Mouse (Mus musculus): ENCODE results near the gene Carmil1. TPM values are rescaled to one million over a fixed set of nuclear protein-coding genes. Genes with fewer than 3 reads are reported as not detected.

The Carmil1 gene
- total RNA-seq, 2 experiments from 2014 or later = 29.7 to 44.1 TPM

DNA sequence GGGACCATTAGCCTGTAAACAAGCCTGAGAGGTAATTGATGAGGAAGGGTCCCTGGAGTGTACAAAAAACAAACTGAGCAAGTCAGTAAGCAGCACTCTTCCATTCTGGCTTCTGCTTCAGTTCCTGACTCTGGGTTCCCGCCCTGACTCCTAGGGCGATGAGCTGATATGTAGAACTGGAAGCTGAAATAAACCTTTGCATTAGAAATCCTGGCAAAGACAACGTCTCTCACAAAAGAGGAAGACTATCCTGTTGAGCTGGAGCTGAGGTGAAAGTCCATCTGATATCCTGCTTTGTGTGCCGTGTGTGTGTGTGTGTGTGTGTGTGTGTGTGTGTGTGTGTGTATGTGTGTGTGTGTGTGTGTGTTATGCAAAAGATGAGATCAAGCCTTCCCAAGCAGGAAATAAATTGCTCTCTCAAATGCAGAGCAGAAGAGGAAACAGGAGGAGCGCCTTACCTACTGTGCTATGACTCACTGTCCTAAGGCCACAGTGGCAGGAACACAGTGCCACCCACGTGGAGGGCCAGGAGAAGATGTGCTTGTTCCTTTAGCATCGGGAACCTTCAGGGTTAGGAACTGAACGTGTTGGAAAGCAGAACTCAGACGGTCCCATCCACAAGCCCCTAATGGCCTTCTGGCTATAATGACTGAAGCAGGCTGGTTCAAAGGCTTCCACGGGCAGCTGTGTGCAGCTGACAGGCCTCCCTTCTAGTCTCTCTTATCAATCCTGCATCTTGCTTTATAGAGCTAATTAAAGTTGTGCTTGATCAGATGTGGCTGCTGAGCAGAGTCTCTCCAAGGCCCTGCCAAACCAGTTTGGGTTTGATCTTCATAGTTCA, 19.6 kb downstream of the Carmil1 start:
- peak in 1 of 2 experiments; percentile 33 for DNase-seq (ENCODE audit: low spot score in 2 of 2)

DNA sequence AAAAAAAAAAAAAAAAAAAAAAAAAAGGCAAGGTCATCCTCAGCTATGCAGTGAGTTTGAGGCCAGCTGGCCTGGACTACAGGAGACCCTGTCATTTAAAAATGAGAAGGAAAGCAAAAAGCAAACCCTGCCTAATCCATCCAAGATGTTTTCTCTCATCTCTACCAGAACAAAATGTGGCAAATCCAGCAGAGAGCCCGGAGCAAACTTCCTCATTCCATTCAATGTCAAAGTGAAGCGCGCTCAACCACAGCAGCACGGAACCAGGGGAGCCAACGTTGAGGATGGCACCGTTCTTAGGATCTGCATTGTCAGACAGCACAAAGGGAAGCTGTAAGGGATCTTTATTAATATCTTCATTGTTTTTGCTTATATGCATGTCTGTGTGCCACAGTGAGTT, 22.8 kb downstream of the Carmil1 start:
- DNase-seq (ENCODE audit: low spot score in 2 of 2) = no peak

DNA sequence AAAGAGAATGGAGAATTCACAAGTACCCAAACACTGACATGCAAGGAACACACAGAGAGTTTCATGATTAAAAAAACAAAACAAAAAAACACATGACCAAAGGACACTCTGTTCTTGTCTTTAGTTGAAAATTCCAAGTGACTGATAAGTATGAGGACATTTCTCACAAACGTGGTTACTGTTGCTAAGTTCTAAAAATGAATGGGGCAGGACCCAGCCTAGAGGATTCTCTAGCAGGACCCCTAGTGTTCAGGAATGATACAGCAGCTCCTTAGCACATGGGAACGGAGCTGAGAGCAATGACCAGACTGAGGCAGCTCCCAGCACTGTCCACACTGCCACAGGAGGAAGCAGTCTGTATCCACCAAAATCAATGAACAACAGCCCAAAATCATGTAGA, 26.6 kb downstream of the Carmil1 start:
- DNase-seq (ENCODE audit: low spot score in 2 of 2) = peak in 1 of 2 experiments; percentile 40

DNA sequence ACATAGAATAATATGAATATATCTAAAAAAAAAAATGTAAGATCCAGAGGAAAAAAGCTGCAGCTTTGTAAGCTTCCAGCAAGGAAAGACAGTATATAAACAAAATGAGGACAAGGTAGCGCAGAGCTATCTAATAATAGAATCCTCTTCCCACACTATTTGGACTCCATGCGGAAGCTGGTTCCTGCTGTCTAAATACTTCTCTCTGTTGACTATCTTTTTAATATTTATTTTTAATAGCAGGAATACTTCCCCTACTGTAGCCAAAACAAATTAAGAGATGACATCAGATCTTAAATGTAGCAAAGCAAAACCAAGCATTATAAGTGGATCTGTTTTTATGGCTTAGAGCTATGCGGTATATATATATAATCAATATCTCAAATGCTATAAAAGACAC, 27.0 kb downstream of the Carmil1 start:
- DNase-seq (ENCODE audit: low spot score in 2 of 2) = no peak

DNA sequence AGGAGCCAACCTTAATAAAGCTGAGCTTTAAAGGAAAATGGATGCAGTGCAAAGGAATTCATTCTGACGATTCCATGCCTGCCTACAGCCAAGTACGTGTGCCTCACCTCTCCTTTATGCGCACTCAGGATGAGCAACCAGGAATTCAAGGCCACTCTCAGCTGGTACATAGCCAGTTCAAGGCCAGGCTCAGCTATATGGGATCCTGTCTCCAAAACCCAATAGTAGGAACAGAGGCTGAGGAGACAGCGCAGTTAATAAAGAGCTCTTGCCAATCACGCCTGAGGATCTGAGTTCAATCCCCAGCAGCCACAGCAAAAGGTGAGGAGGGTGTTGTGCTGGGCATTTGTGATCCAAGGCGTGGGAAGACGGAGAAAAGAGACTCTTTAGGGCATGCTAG, 29.4 kb downstream of the Carmil1 start:
- DNase-seq (ENCODE audit: low spot score in 2 of 2) = no peak

DNA sequence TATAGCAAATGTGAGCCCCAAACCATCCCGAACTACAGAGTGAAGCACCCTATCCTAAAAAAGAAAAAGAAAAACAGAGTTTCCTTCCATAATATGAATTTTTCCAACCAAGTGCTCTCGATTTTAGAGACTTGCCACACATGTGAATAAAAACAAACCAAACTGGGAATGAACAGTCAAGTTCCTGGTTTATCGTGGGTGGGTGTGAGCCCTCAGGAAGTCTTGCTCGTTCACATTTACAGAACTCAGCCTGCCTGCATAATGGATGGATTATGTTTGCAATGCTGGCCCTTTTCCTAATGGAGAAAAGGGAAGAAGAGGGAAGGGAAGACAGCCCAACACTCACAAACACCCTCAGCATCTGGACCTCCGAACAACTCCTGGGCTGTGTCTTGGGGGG, 32.7 kb downstream of the Carmil1 start:
- DNase-seq (ENCODE audit: low spot score in 2 of 2) = no peak

DNA sequence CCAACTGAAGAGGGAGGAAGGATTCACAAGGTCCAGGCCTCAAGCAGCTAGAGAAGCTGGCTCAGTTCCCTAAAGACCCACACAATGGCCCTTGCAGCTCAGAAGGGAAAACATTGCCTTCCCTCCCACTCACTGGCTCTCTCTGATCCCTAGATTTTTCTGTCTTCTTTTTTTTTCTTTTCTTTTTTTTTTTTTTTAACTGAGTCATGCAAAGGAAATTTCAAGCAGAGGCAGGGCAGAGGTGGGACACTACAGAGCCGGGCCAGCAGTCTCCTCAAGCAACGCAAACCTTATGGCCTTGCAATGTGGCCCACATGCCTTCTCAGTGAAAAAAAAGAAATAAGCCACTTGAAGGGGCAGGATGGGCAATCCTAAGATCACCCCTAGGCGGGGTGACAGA, 33.2 kb downstream of the Carmil1 start:
- DNase-seq (ENCODE audit: low spot score in 2 of 2) = no peak

DNA sequence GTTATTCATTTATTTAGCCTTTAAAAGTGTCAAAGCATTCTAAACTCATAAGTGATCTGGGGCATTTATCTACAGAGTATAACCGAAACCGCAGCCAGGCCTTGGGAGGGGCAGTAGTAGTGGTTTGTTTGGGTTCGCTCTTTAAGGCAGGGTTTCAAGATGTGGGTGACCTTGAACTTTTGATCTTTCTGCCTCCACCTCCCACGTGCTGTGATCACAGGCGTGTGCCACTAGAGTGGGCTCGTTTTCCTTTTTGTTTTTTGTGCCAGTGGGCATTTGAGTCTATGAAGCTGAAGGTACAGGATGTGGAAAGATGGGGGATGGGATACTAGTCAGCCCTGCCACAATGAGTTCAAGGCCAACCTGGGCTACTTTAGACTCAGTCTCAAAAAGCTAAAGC, 34.3 kb downstream of the Carmil1 start:
- DNase-seq (ENCODE audit: low spot score in 2 of 2) = no peak

DNA sequence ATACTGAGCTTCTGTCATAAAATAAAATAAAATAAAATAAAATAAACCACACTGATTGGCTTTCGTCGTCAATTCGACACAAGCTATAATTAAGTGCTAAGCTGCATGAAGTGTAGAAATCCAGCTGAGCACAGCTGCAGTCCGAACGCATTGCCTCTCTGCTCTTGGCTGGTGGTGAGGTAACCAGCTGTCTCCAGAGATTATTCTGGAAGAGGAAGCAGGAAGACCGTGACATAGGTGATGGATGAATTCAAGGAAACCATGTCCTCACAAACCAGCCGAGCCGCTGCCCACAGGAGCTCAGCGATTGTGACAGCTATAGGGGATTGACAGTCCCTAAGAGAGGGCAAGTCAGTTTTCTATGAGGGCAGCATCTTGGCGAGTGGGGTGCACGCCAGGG, 36.0 kb downstream of the Carmil1 start:
- DNase-seq (ENCODE audit: low spot score in 2 of 2) = no peak

DNA sequence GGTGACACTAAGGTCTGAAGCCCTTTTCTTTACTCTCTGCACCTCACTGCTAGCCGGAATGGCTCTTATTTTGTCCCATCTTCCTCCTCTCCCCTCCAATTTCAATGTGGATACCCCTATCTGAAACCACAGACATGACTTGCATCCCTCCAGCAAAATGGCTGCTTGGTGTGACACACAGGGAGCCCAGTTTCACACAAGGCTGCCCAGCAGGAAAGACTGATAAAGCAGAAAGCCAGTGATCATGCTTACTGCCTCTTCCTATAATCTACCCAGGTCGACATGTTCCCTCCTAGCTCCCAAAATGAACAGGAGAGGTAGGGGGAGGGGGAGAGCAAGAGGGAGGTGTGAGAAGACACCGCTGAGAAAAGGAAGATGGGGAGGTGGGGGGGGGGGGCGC, 36.6 kb downstream of the Carmil1 start:
- no peak for DNase-seq (ENCODE audit: low spot score in 2 of 2)

DNA sequence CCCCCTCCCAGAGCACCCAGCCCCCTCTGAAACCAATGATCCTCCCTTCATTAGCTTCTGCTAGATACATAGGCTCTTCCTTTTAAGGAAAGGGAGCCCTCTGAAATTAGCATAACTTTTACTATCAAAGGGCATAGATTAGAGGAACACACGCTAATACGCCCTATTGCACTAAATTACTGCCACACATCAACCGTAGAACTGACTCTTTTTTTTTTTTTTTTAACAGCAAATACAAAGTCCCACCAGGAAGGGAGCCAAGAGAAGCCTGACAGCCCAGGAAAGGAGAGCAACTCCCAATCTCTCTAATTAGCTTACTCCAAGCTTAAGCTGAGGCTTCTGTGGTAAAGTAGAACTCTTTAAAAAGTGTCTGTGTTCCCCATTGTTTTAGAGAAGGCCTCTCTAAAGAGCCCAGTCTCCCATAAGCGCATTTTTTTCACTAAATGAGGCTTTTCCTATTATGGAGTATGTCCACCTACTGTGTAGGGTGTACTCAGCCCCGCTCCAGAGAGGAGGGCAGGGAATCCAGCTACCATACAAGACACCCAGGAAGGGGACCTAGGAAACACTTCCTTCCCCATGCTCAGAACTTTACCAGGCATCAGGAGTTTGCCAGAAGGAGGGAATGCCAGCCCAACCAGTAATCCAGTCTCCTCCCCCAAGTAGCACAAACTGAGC, 38.0 kb downstream of the Carmil1 start:
- DNase-seq (ENCODE audit: low spot score in 2 of 2) = no peak

DNA sequence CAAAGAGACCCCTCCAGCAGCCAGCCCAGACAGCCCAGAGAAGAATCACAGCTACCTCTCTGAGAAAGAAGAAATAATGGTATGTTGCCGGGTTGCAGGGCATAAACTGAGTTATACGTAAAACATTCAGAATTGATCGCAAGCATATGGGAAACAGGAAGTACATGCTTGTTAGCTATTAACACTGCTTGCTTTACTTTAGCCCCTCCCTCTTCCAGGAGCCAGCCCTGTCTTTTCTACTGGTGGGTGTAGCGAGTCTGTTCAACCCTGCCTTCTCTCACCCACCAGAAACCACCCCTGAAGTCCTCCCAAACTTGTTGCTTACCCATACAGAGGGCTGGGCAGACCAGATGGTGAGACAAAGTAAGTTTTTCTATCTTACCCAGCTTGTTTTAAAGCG, 39.4 kb downstream of the Carmil1 start:
- no peak for DNase-seq (ENCODE audit: low spot score in 2 of 2)

DNA sequence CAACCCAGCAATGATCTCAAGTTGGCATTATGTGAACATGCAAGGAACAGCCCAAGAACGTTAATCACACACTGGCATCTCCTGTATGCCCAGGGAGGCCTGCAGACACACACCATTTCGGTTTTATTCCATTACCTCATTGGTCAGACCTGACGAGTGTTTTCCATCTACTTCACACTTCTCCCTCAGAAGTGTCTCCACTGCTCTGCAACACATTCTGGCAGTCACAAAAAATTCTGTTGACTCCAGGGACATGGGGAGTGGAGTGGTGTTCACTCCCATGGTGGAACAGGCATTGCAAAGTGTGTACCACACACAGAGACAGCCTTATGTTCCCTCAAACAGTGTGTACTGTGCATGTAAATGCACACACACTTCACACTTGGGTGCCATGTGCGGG, 40.2 kb downstream of the Carmil1 start:
- DNase-seq (ENCODE audit: low spot score in 2 of 2) = no peak

DNA sequence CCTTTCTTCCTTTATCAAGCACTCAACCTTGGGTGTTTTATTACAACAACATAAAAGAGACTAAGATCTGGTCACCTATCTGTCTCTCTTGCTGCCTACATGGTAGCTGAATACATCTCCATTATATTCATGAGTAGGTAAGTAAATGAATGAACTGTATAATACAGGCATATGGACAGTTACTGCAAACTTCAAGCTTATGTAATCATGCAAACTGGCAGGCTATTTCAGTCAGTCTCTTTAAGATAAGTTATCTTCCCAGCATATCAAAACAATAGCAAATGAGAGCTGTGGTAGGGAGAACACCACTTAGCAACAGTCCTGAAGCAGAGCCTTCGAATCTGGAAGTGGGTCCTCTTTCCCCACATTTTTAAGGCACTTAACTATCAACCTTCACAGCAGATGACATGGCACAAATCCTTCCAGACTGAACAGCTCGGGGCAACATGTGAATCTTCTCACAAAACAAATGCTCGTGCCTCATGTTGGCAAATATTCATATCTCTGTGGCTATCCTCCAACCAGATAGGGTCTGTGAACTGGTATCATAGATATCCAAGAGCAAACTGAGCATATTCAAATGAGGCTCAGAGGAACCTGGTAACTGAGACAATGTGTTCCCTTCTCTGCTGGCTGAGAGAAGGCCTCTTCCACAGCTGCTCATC, 42.0 kb downstream of the Carmil1 start:
- no peak for DNase-seq (ENCODE audit: low spot score in 2 of 2)

DNA sequence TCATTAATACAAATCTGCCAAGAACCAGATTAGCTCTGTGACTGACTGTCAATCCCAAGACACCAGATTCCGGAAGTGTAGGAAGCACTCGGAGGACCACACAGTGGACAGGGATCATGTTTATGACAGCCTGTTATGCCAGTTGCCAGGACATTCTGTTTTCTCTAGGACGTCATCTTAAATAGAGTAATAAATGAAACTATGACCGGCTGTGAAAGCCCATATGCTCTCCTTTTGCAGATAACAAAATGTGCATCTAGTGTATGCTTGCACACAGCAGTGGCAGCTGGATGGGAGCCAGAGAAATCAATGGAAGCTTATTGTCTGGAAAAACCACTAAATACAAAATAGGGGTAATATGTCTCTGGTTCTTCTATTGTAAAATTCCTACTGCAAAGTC, 43.9 kb downstream of the Carmil1 start:
- no peak for DNase-seq (ENCODE audit: low spot score in 2 of 2)

DNA sequence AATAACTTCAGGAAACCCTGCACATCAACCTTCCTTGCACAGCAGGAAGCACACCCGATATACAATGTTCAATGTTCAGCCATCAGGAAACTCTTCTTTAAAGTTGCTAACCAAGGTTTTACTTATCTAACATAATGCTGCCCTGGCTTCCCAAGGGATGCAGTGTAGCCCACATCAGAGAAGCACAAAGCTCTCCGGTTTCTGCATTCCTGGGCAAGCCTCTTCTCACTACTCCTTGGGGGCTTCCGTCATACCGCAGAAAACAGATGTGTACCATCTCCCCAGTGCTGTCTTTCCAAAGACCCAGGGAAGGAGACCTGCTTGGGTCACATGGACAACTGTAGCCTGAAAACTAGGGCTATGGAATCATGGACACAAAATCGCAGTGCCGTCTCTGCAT, 47.8 kb downstream of the Carmil1 start:
- DNase-seq (ENCODE audit: low spot score in 2 of 2) = no peak

DNA sequence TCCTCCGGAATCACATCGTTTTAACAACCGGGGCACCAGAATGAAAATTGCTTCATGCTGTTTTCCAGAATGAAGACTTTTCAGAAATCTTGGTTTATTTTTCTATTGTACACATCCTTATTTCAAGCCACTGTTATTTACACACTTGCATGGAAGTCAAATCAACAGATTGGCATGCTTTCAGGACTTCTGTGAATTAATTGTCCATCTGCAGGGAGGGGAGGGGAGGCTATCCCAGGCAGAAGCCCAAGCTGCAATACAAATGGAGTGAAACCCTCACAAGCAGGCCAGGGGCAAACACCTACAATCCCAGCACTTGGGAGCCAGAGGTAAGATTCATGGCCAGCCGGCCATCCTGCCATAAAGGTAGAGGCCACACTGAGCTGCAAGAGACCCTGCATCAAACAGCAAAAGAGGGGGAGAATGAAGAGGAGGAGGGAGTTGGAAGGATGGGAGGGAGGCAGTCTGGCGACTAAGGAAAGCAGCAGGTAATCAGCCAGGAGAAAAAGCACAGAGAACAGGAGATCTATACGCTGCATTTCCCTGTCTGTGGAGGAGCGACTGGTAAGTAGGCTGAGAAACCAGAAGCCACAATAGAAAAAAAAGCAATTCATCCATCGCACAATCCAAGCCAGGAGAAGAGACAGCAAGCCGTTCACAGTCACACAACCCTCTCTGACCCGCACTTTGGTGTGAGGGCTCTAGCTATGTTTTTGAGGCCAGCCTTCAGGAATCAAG, 48.7 kb downstream of the Carmil1 start:
- no peak for DNase-seq (ENCODE audit: low spot score in 2 of 2)

DNA sequence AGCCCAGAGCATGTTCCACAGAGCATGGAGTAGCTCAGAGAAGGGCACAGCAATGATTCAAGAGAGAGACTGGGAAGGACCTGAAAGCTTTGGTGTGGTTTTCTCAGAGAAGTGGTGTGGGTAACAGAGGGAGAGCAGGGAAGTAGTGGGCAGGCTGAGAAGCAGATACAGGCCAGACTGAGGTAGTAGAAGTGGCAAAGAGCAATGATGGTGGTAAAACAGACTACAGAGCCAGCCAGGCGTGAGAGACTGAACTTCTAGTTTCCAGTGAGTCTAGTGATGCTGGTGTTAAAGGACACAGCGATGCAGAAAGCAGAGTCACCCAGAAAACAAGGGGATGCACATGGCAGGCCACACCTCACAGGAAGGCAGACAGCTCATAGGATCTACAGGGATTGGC, 49.4 kb downstream of the Carmil1 start:
- DNase-seq (ENCODE audit: low spot score in 2 of 2) = no peak

DNA sequence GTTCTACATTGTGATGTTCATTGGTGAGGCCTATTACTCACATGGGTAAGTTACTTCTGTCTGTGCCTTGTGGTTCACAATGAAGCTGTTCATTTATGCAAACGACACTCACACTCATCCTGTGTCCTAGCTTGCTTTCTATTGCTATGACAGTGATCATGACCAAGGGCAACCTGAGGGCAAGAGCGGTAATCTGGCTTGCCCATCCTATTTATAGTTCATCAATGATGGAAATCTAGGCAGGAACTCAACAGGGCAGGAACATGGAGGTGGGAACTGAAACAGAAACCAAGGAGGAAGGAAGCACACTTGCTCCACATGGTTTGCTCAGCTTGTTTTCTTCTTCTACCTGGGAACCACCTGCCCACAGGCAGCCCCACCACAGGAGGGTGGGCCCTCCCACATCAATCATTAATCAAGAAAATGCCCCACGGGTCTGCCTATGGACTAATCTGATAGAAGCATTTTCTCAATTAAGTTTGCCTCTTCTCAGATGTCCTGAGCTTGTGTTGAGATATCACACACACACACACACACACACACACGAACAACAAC, 50.0 kb downstream of the Carmil1 start:
- no peak for DNase-seq (ENCODE audit: low spot score in 2 of 2)

DNA sequence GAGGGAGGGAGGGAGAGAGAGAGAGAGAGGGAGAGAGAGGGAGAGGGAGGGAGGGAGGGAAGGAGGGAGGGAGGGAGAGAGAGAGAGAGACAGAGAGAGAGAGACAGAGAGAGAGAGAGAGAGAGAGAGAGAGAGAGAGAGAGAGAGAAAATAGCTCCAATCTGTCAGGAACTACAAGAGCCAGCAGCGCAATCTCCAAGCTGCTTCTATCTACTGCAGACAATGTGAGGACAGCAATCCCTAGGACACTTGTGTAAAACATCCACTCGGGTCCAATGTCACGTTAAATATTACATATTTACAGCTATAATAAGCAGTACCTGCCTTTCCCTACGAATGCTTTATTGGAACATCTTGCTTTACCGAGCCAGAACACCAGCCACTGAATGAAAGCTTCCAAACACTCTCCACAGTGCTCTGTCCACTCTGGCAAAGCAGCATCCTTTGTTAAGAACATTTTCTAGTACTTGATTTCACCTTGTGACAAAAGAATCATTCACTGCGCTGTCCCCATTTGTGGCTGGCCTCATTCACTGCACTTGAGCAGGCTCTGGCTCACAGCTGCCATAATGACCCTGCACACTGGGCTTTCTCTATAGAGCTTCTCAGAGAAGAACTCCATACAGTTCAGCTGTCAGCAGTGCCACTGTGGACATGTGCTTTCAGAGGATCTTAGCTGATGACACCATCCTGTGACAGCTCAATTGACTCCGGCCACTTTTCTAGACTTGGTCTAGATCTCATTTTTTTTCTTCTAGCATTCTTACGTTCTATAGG, 57.0 kb downstream of the Carmil1 start:
- DNase-seq (ENCODE audit: low spot score in 2 of 2) = no peak

All from adrenal gland, adult 18-20 months (tissue).